Comparison of ENCODE assay signal across 8 mouse cellular contexts in genomic region chr14:77814935-77815334, GRCm38 (mm10). TPM values are rescaled to one million over a fixed set of nuclear protein-coding genes. Genes with fewer than 3 reads are reported as not detected.
DNase-seq lines count a peak whose midpoint lies in the region; ATAC-seq lines count a peak whose summit lies in the region.

No protein-coding gene starts in this region.

- DNase-seq in hindbrain, embryonic 10.5 days (ENCODE audit: low spot score) = no peak
- DNase-seq in urinary bladder, postnatal 14 days (ENCODE audit: low spot score) = peak; percentile 37
- no peak for DNase-seq in urinary bladder, postnatal 25 days (ENCODE audit: low spot score)
- peak; percentile 68 to 73 for DNase-seq in heart, postnatal 10 days
- no peak for DNase-seq in MN1 (ENCODE audit: low spot score)
- no peak for DNase-seq in layer of hippocampus, adult 11-12 months (ENCODE audit: low spot score)

- no peaks in the 10 kb centered on the region for H3K9me3 ChIP-seq in hindbrain, embryonic 15.5 days
- H3K9me3 ChIP-seq in hindbrain, embryonic 10.5 days = no peaks in the 10 kb centered on the region

- no peaks in the 10 kb centered on the region for H3K36me3 ChIP-seq in hindbrain, embryonic 15.5 days
- no peaks in the 10 kb centered on the region for H3K36me3 ChIP-seq in hindbrain, embryonic 10.5 days

- no peaks in the 10 kb centered on the region for H3K27me3 ChIP-seq in hindbrain, embryonic 15.5 days
- no peaks in the 10 kb centered on the region for H3K27me3 ChIP-seq in hindbrain, embryonic 10.5 days (ENCODE audit: insufficient read depth, poor library complexity, severe bottlenecking)

- H3K4me1 ChIP-seq in hindbrain, embryonic 15.5 days (replicated peaks) = peaks cover 12% of the 10 kb centered on the region; the same call in 1 of the 2 replicates
- H3K4me1 ChIP-seq in hindbrain, embryonic 10.5 days (replicated peaks) = peaks cover 3% of the 10 kb centered on the region; the same call in 1 of the 2 replicates

- no peak overlapping the region for H3K4me3 ChIP-seq in hindbrain, embryonic 15.5 days
- no peak overlapping the region for H3K4me3 ChIP-seq in hindbrain, embryonic 10.5 days

- no peak overlapping the region for H3K4me2 ChIP-seq in hindbrain, embryonic 15.5 days

- 50% methylated on average over 4 of the region's 4 CpGs for WGBS in hindbrain, embryonic 15.5 days
- 77% methylated on average over 4 of the region's 4 CpGs for WGBS in hindbrain, embryonic 10.5 days

- intact Hi-C loops in heart, postnatal 10 days (cut with DNase I) = no loop called here

- ATAC-seq in hindbrain, embryonic 15.5 days (ENCODE audit: low FRiP score, low read depth) = peak; percentile 79
- ATAC-seq in CD4-positive, CD25-positive, alpha-beta regulatory T cell, adult 4 months = no peak

- 0 out of 2 replicates have a peak overlapping the region, but pooled peaks have one; percentile 34 for H3K27ac ChIP-seq in hindbrain, embryonic 15.5 days (replicated peaks)
- H3K27ac ChIP-seq in hindbrain, embryonic 10.5 days = no peak overlapping the region

- H3K9ac ChIP-seq in hindbrain, embryonic 15.5 days = no peak overlapping the region

RNA-seq across cellular contexts. Expression of gene Dnajc15, which starts 60.0 kb away (rescaled TPM):
- polyA plus RNA-seq in hindbrain, embryonic 15.5 days (2015; fragmentation: Nextera tagmentation; extraction: Ambion mirVana) = 78.4 and 84.4 TPM in 2 replicates
- polyA plus RNA-seq in hindbrain, embryonic 10.5 days (2016; fragmentation: Nextera tagmentation; extraction: Ambion mirVana) = 101 and 113 TPM in 2 replicates
- total RNA-seq in heart, postnatal 10 days (2021) = 100 to 1,000 TPM; 229 to 247 TPM
- polyA plus RNA-seq in CD4-positive, CD25-positive, alpha-beta regulatory T cell, adult 4 months (2017; shearing (Covaris generic)) = 100 to 1,000 TPM in 1 of 2 experiments, 10 to 100 TPM in 1; 76.0 to 120 TPM

Comparison
In these comparisons a context has a peak if more than half of its experiments do, and no peak if none do; other contexts are left out.
1. DNase-seq: peak in urinary bladder, postnatal 14 days (single experiment) and heart, postnatal 10 days (2 of 2); none in hindbrain, embryonic 10.5 days (single experiment), urinary bladder, postnatal 25 days (single experiment), MN1 (single experiment) and layer of hippocampus, adult 11-12 months (single experiment).